Mouse (Mus musculus) c-Kit-positive CD71-positive TER-119-positive erythroid progenitor cells, embryonic 14.5 days (primary cell): ENCODE data around the gene Nfasc.

Source experiments
- DNase-seq: peaks from one replicate; pipeline ENCODE4 v3.0.0-alpha.2; 2013; ENCODE audit warnings: low spot score

Nfasc gene

GRCm38 (mm10) chr1:132581845-132582839 is 159.5 kb downstream of the Nfasc start:
- no peak for DNase-seq

GRCm38 (mm10) chr1:132580063-132580462 is 161.5 kb downstream of the Nfasc start:
- DNase-seq, result no peak

- DNase-seq, result no peak
Observed at GRCm38 (mm10) chr1:132576845-132577244, 164.8 kb downstream of the Nfasc start.

GRCm38 (mm10) chr1:132572851-132573250 is 168.7 kb downstream of the Nfasc start:
- DNase-seq, result no peak

GRCm38 (mm10) chr1:132571613-132572012 is 170.0 kb downstream of the Nfasc start:
- DNase-seq, result no peak

- no peak for DNase-seq
Observed at GRCm38 (mm10) chr1:132570906-132571305, 170.7 kb downstream of the Nfasc start.

GRCm38 (mm10) chr1:132570068-132570780 is 171.4 kb downstream of the Nfasc start:
- no peak for DNase-seq

GRCm38 (mm10) chr1:132569516-132569915 is 172.1 kb downstream of the Nfasc start:
- DNase-seq, result no peak

GRCm38 (mm10) chr1:132567336-132568125 is 174.1 kb downstream of the Nfasc start:
- DNase-seq, result no peak

GRCm38 (mm10) chr1:132565766-132566165 is 175.8 kb downstream of the Nfasc start:
- DNase-seq, result no peak

GRCm38 (mm10) chr1:132564946-132565345 is 176.7 kb downstream of the Nfasc start:
- DNase-seq, result no peak

GRCm38 (mm10) chr1:132562337-132562795 is 179.2 kb downstream of the Nfasc start:
- DNase-seq, result no peak

GRCm38 (mm10) chr1:132560907-132561700 is 180.5 kb downstream of the Nfasc start:
- no peak for DNase-seq

- no peak for DNase-seq
Observed at GRCm38 (mm10) chr1:132559045-132559444, 182.6 kb downstream of the Nfasc start.

- DNase-seq, result no peak
Observed at GRCm38 (mm10) chr1:132557901-132558631, 183.5 kb downstream of the Nfasc start.

GRCm38 (mm10) chr1:132543789-132544188 is 197.8 kb downstream of the Nfasc start:
- DNase-seq, result no peak

- DNase-seq, result no peak
Observed at GRCm38 (mm10) chr1:132542762-132543306, 198.8 kb downstream of the Nfasc start, which contains the start of gene Cntn2. Gene Cntn2 (minus strand): TSS chr1:132543256.

- DNase-seq, result no peak
Observed at GRCm38 (mm10) chr1:132541824-132542599, 199.6 kb downstream of the Nfasc start.

GRCm38 (mm10) chr1:132541171-132541823 is 200.3 kb downstream of the Nfasc start:
- no peak for DNase-seq
